Mouse (Mus musculus): Measurements from ENCODE around the gene Carns1. TPM values are rescaled to one million over a fixed set of nuclear protein-coding genes. Genes with fewer than 3 reads are reported as not detected.
A peak's percentile ranks its signal among the peaks of the same experiment; 100 is the strongest.

Gene Carns1
- polyA plus RNA-seq, 1 experiment from 2014 or later, result 6.0 TPM

GRCm38 (mm10) chr19:4183689-4184088, 8.4 kb upstream of the Carns1 start:
- Histone ChIP-seq H3K9ac (no peak overlapping the region), H3K4me2 (replicated peaks) (no peak overlapping the region), H3K36me3 (replicated peaks; ENCODE audit: control insufficient read depth, insufficient read depth) (no peaks in the 10 kb centered on the region), H3K27ac (no peak overlapping the region), H3K4me3 (replicated peaks; ENCODE audit: low read length) (no peak overlapping the region), H3K9me3 (ENCODE audit: control insufficient read depth, low read length) (no peaks in the 10 kb centered on the region), H3K27me3 (ENCODE audit: control insufficient read depth, insufficient read depth, low read length) (no peaks in the 10 kb centered on the region), H3K4me1 (replicated peaks; ENCODE audit: control insufficient read depth, insufficient read depth, low read length) (peaks cover 7% of the 10 kb centered on the region; the same call in 1 of the 2 replicates)
- DNase-seq (ENCODE audit: low spot score) (no peak), ATAC-seq (ENCODE audit: low FRiP score) (no peak)
- WGBS, result 55% methylated on average over 2 of the region's 2 CpGs

GRCm38 (mm10) chr19:4181892-4182291, 6.6 kb upstream of the Carns1 start:
- 0 out of 2 replicates have a peak, but pooled peaks have one; percentile 51 for ATAC-seq (ENCODE audit: low FRiP score)

GRCm38 (mm10) chr19:4180411-4180810, 5.1 kb upstream of the Carns1 start:
- H3K36me3 ChIP-seq (replicated peaks; ENCODE audit: control insufficient read depth, insufficient read depth), result no peaks in the 10 kb centered on the region
- H3K4me3 ChIP-seq (replicated peaks; ENCODE audit: low read length), result no peak overlapping the region
- no peaks in the 10 kb centered on the region for H3K9me3 ChIP-seq (ENCODE audit: control insufficient read depth, low read length)
- DNase-seq (ENCODE audit: low spot score) (no peak), ATAC-seq (ENCODE audit: low FRiP score) (no peak)
- peaks cover 7% of the 10 kb centered on the region; the same call in 1 of the 2 replicates for H3K4me1 ChIP-seq (replicated peaks; ENCODE audit: control insufficient read depth, insufficient read depth, low read length)
- 87% methylated on average over 7 of the region's 7 CpGs for WGBS
- H3K9ac ChIP-seq, result no peak overlapping the region
- no peak overlapping the region for H3K27ac ChIP-seq
- no peaks in the 10 kb centered on the region; the same call in 1 of the 2 replicates for H3K27me3 ChIP-seq (ENCODE audit: control insufficient read depth, insufficient read depth, low read length)
- no peak overlapping the region for H3K4me2 ChIP-seq (replicated peaks)

More at GRCm38 (mm10) chr19:4181892-4182291, 6.6 kb upstream of the Carns1 start:
- Histone ChIP-seq H3K36me3 (replicated peaks; ENCODE audit: control insufficient read depth, insufficient read depth) (no peaks in the 10 kb centered on the region), H3K27ac (no peak overlapping the region), H3K9ac (no peak overlapping the region), H3K27me3 (ENCODE audit: control insufficient read depth, insufficient read depth, low read length) (no peaks in the 10 kb centered on the region), H3K4me1 (replicated peaks; ENCODE audit: control insufficient read depth, insufficient read depth, low read length) (peaks cover 7% of the 10 kb centered on the region; the same call in 1 of the 2 replicates), H3K4me2 (replicated peaks) (no peak overlapping the region), H3K4me3 (replicated peaks; ENCODE audit: low read length) (no peak overlapping the region), H3K9me3 (ENCODE audit: control insufficient read depth, low read length) (no peaks in the 10 kb centered on the region)
- 49% methylated on average over 3 of the region's 3 CpGs for WGBS
- DNase-seq (ENCODE audit: low spot score), result peak; percentile 57

GRCm38 (mm10) chr19:4172925-4173324, 2.4 kb downstream of the Carns1 start:
- ATAC-seq (ENCODE audit: low FRiP score) (no peak), DNase-seq (ENCODE audit: low spot score) (no peak)
- no peak overlapping the region for H3K4me2 ChIP-seq (replicated peaks)
- no peak overlapping the region for H3K4me3 ChIP-seq (replicated peaks; ENCODE audit: low read length)
- no peaks in the 10 kb centered on the region for H3K9me3 ChIP-seq (ENCODE audit: control insufficient read depth, low read length)
- no peaks in the 10 kb centered on the region; the same call in 1 of the 2 replicates for H3K27me3 ChIP-seq (ENCODE audit: control insufficient read depth, insufficient read depth, low read length)
- H3K36me3 ChIP-seq (replicated peaks; ENCODE audit: control insufficient read depth, insufficient read depth), result no peaks in the 10 kb centered on the region
- H3K27ac ChIP-seq, result no peak overlapping the region
- H3K4me1 ChIP-seq (replicated peaks; ENCODE audit: control insufficient read depth, insufficient read depth, low read length), result peaks cover 6% of the 10 kb centered on the region
- H3K9ac ChIP-seq, result no peak overlapping the region
- 61% methylated on average over 11 of the region's 11 CpGs for WGBS

- no peak for ATAC-seq (ENCODE audit: low FRiP score)
- Histone ChIP-seq H3K9ac (no peak overlapping the region), H3K4me3 (replicated peaks; ENCODE audit: low read length) (no peak overlapping the region), H3K4me2 (replicated peaks) (no peak overlapping the region), H3K4me1 (replicated peaks; ENCODE audit: control insufficient read depth, insufficient read depth, low read length) (peaks cover 6% of the 10 kb centered on the region), H3K27ac (no peak overlapping the region), H3K27me3 (ENCODE audit: control insufficient read depth, insufficient read depth, low read length) (no peaks in the 10 kb centered on the region; the same call in 1 of the 2 replicates), H3K36me3 (replicated peaks; ENCODE audit: control insufficient read depth, insufficient read depth) (no peaks in the 10 kb centered on the region), H3K9me3 (ENCODE audit: control insufficient read depth, low read length) (no peaks in the 10 kb centered on the region)
- DNase-seq (ENCODE audit: low spot score), result no peak
- WGBS, result 68% methylated on average over 13 of the region's 13 CpGs
These were observed 3.6 kb downstream of the Carns1 start for GRCm38 (mm10) chr19:4171393-4172290.

GRCm38 (mm10) chr19:4170723-4171392, 4.4 kb downstream of the Carns1 start:
- H3K36me3 ChIP-seq (replicated peaks; ENCODE audit: control insufficient read depth, insufficient read depth), result no peaks in the 10 kb centered on the region
- H3K9ac ChIP-seq, result no peak overlapping the region
- H3K27me3 ChIP-seq (ENCODE audit: control insufficient read depth, insufficient read depth, low read length), result no peaks in the 10 kb centered on the region; the same call in 1 of the 2 replicates
- ATAC-seq (ENCODE audit: low FRiP score) (no peak), DNase-seq (ENCODE audit: low spot score) (no peak)
- no peak overlapping the region for H3K27ac ChIP-seq
- no peak overlapping the region for H3K4me3 ChIP-seq (replicated peaks; ENCODE audit: low read length)
- no peak overlapping the region for H3K4me2 ChIP-seq (replicated peaks)
- 94% methylated on average over 10 of the region's 10 CpGs for WGBS
- no peaks in the 10 kb centered on the region for H3K9me3 ChIP-seq (ENCODE audit: control insufficient read depth, low read length)
- H3K4me1 ChIP-seq (replicated peaks; ENCODE audit: control insufficient read depth, insufficient read depth, low read length), result peaks cover 6% of the 10 kb centered on the region

- Histone ChIP-seq H3K36me3 (replicated peaks; ENCODE audit: control insufficient read depth, insufficient read depth) (no peaks in the 10 kb centered on the region), H3K27ac (peak overlapping the region; percentile 91), H3K4me2 (replicated peaks) (peak overlapping the region; percentile 73), H3K4me3 (replicated peaks; ENCODE audit: low read length) (peak overlapping the region; percentile 37), H3K4me1 (replicated peaks; ENCODE audit: control insufficient read depth, insufficient read depth, low read length) (peaks cover 6% of the 10 kb centered on the region; the same call in 1 of the 2 replicates), H3K9ac (peak overlapping the region; percentile 77), H3K9me3 (ENCODE audit: control insufficient read depth, low read length) (no peaks in the 10 kb centered on the region), H3K27me3 (ENCODE audit: control insufficient read depth, insufficient read depth, low read length) (no peaks in the 10 kb centered on the region)
- 7% methylated on average over 26 of the region's 27 CpGs for WGBS
- ATAC-seq (ENCODE audit: low FRiP score) (peak; percentile 64), DNase-seq (ENCODE audit: low spot score) (no peak)
These were observed 5.5 kb downstream of the Carns1 start for GRCm38 (mm10) chr19:4169810-4170209.

- WGBS, result 1% methylated on average over 43 of the region's 43 CpGs
- Histone ChIP-seq H3K4me3 (replicated peaks; ENCODE audit: low read length) (peak overlapping the region; percentile 37), H3K36me3 (replicated peaks; ENCODE audit: control insufficient read depth, insufficient read depth) (no peaks in the 10 kb centered on the region), H3K27ac (peak overlapping the region; percentile 91), H3K9ac (peak overlapping the region; percentile 77), H3K4me2 (replicated peaks) (peak overlapping the region; percentile 73), H3K9me3 (ENCODE audit: control insufficient read depth, low read length) (no peaks in the 10 kb centered on the region), H3K27me3 (ENCODE audit: control insufficient read depth, insufficient read depth, low read length) (no peaks in the 10 kb centered on the region), H3K4me1 (replicated peaks; ENCODE audit: control insufficient read depth, insufficient read depth, low read length) (peaks cover 6% of the 10 kb centered on the region; the same call in 1 of the 2 replicates)
- ATAC-seq (ENCODE audit: low FRiP score) (peak; percentile 94), DNase-seq (ENCODE audit: low spot score) (peak; percentile 98)
These were observed 5.9 kb downstream of the Carns1 start for GRCm38 (mm10) chr19:4169378-4169784.
